Mouse (Mus musculus): ENCODE results near the gene Olfr514. TPM values are rescaled to one million over a fixed set of nuclear protein-coding genes. Genes with fewer than 3 reads are reported as not detected.

Olfr514 gene
- polyA plus RNA-seq (2021; fragmentation: Nextera tagmentation) = not detected in 2 replicates
- long read RNA-seq, experiment 1 = 0 reads
- long read RNA-seq, experiment 2 = 0 reads

DNA sequence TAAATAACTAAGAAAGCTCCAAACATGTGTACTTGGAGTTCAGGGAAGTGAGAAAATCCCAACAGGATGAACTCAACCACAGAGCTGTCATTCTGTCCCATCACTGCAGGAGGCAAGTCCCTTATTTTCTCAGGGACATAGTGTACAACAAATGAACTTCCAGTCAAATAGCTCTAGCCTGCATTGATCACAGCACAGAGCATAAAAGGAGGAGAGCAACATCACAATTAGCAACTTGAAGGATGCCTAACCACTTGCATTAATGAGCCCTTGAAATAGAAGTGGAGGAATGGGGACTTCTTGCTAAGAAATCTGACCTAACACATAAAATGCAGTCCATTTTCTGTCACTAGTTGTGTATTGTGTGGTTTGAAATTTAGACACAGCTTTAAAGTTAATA, at the start of gene Olfr514:
Gene Olfr514 (minus strand): TSS at position 101 of the 400 bp plus-strand sequence.

DNA sequence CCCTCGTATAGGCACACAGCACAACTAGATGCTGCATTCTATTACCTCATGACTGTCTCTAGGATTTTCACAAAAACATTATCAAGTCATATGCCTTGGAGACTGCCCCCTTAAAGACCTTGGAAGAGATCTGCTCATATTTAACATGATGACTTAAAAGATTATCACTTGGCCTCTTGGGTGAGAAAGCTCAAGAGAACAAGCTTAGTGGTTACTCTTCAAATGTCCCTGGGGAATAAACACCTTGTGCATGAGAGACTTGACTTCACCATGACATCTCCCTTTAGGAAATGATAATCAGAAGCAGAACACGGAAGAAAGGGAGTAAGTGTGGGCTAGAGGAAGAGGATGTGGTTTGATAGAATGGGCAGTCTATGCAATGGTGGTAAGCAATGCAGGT, 46.5 kb upstream of the Olfr514 start, which contains the start of gene Olfr517:
Gene Olfr517 (minus strand): TSS at position 101 of the 400 bp plus-strand sequence.

DNA sequence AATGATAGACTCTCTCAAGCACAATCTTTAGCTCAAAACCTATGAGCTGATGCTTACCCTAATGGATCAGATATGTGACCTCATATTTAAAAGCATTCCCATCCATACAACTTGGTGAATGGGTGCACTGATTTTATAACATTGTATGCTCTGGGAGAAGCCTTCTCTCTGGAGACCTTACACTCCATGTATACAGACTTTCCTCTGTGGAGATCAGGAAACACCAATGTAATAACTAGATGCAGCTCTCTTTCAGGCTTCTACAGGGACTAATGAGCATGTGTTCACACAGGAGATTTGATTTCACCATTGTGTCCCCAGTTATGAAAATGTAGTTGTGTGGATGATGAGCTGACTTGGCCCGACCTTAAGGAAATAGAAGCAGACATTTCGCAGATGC, 24.6 kb upstream of the Olfr514 start, which contains the start of gene Olfr516:
Gene Olfr516 (minus strand): TSS at position 101 of the 400 bp plus-strand sequence.

Other genes starting within 250 kb of the Olfr514 start
- not detected in 2 replicates for gene Olfr506, start 215.2 kb downstream of the Olfr514 start, polyA plus RNA-seq (2021; fragmentation: Nextera tagmentation)
- not detected in 2 replicates for gene Olfr507, start 204.2 kb downstream of the Olfr514 start, polyA plus RNA-seq (2021; fragmentation: Nextera tagmentation)
- gene Olfr508, start 196.0 kb downstream of the Olfr514 start, polyA plus RNA-seq (2021; fragmentation: Nextera tagmentation) = not detected in 2 replicates
- gene Olfr509, start 174.1 kb downstream of the Olfr514 start, polyA plus RNA-seq (2021; fragmentation: Nextera tagmentation) = not detected in 2 replicates
- not detected in 2 replicates for gene Olfr510, start 159.6 kb downstream of the Olfr514 start, polyA plus RNA-seq (2021; fragmentation: Nextera tagmentation)
- gene Olfr512, start 112.7 kb downstream of the Olfr514 start, polyA plus RNA-seq (2021; fragmentation: Nextera tagmentation) = not detected in 2 replicates
- not detected in 2 replicates for gene Olfr513, start 75.0 kb downstream of the Olfr514 start, polyA plus RNA-seq (2021; fragmentation: Nextera tagmentation)
- gene Olfr516, start 24.5 kb upstream of the Olfr514 start, polyA plus RNA-seq (2021; fragmentation: Nextera tagmentation) = not detected in 2 replicates
- gene Olfr517, start 46.4 kb upstream of the Olfr514 start, polyA plus RNA-seq (2021; fragmentation: Nextera tagmentation) = not detected in 2 replicates
- gene Olfr518, start 59.0 kb upstream of the Olfr514 start, polyA plus RNA-seq (2021; fragmentation: Nextera tagmentation) = not detected in 2 replicates
- gene Olfr519, start 68.4 kb upstream of the Olfr514 start, polyA plus RNA-seq (2021; fragmentation: Nextera tagmentation) = not detected in 2 replicates
- gene Nlrp10, start 104.2 kb upstream of the Olfr514 start, polyA plus RNA-seq (2021; fragmentation: Nextera tagmentation) = 0.05 TPM in 1 of 2 replicates, not detected in the other
- gene Eif3f, start 108.4 kb upstream of the Olfr514 start, polyA plus RNA-seq (2021; fragmentation: Nextera tagmentation) = 161 and 196 TPM in 2 replicates
- gene Tub, start 124.3 kb upstream of the Olfr514 start, polyA plus RNA-seq (2021; fragmentation: Nextera tagmentation) = 12.9 and 13.1 TPM in 2 replicates